Mouse (Mus musculus): ENCODE measurements around the gene Serpine2.

Gene Serpine2

GRCm38 (mm10) chr1:79757161-79757560 lies 103.8 kb downstream of the Serpine2 start:
- DNase-seq (ENCODE audit: low read depth, low spot score) = no peak

- no peak for DNase-seq (ENCODE audit: low read depth, low spot score)
These were observed 104.6 kb downstream of the Serpine2 start for GRCm38 (mm10) chr1:79756417-79756816.

GRCm38 (mm10) chr1:79755376-79755775 lies 105.6 kb downstream of the Serpine2 start:
- no peak for DNase-seq (ENCODE audit: low read depth, low spot score)

GRCm38 (mm10) chr1:79754936-79755335 lies 106.0 kb downstream of the Serpine2 start:
- DNase-seq (ENCODE audit: low read depth, low spot score) = no peak

- no peak for DNase-seq (ENCODE audit: low read depth, low spot score)
These were observed 107.5 kb downstream of the Serpine2 start for GRCm38 (mm10) chr1:79753456-79753855.

GRCm38 (mm10) chr1:79752714-79753340 lies 108.2 kb downstream of the Serpine2 start:
- no peak for DNase-seq (ENCODE audit: low read depth, low spot score)

GRCm38 (mm10) chr1:79752015-79752695 lies 108.8 kb downstream of the Serpine2 start:
- no peak for DNase-seq (ENCODE audit: low read depth, low spot score)

GRCm38 (mm10) chr1:79751186-79751585 lies 109.8 kb downstream of the Serpine2 start:
- DNase-seq (ENCODE audit: low read depth, low spot score) = no peak

- no peak for DNase-seq (ENCODE audit: low read depth, low spot score)
These were observed 114.9 kb downstream of the Serpine2 start for GRCm38 (mm10) chr1:79746056-79746455.
